Mouse (Mus musculus): Measurements from ENCODE around the gene Llgl2. TPM values are rescaled to one million over a fixed set of nuclear protein-coding genes. Genes with fewer than 3 reads are reported as not detected.
A peak's percentile ranks its signal among the peaks of the same experiment; 100 is the strongest.

Gene Llgl2
- polyA plus RNA-seq, 1 experiment from 2014 or later, result 31.9 TPM

GRCm38 (mm10) chr11:115857936-115858335 lies 34.1 kb downstream of the Llgl2 start:
- Histone ChIP-seq H3K4me3 (ENCODE audit: low read depth, low read length) (no peak overlapping the region), H3K36me3 (ENCODE audit: insufficient read depth) (0 out of 2 replicates have a peak, but pooled peaks cover 9% of the 10 kb centered on the region), H3K9ac (no peak overlapping the region), H3K4me1 (ENCODE audit: insufficient read depth) (no peaks in the 10 kb centered on the region), H3K4me2 (no peak overlapping the region), H3K27ac (ENCODE audit: low read depth) (no peak overlapping the region), H3K27me3 (ENCODE audit: insufficient read depth, low read length) (peaks cover 33% of the 10 kb centered on the region), H3K9me3 (ENCODE audit: low read depth, low read length) (no peaks in the 10 kb centered on the region)
- TF ChIP-seq CTCF (IDR thresholded peaks at IDR 0.05; ENCODE audit: low read depth), result no peak
- ATAC-seq (ENCODE audit: insufficient read depth) (no peak), DNase-seq (no peak)
- 47% methylated on average over 13 of the region's 13 CpGs for WGBS

GRCm38 (mm10) chr11:115858354-115858753 lies 34.5 kb downstream of the Llgl2 start, which contains the start of gene Myo15b:
Myo15b (plus strand) TSS chr11:115858406.
- DNase-seq, result no peak
- Histone ChIP-seq H3K36me3 (ENCODE audit: insufficient read depth) (0 out of 2 replicates have a peak, but pooled peaks cover 9% of the 10 kb centered on the region), H3K4me2 (peak within 1 kb of the TSS; percentile 68), H3K4me3 (ENCODE audit: low read depth, low read length) (peak within 1 kb of the TSS; percentile 42), H3K27ac (ENCODE audit: low read depth) (no peak within 1 kb of the TSS), H3K9me3 (ENCODE audit: low read depth, low read length) (no peaks in the 10 kb centered on the region), H3K9ac (peak within 1 kb of the TSS; percentile 44), H3K4me1 (ENCODE audit: insufficient read depth) (no peaks in the 10 kb centered on the region), H3K27me3 (ENCODE audit: insufficient read depth, low read length) (peaks cover 33% of the 10 kb centered on the region)
- no peak for ATAC-seq (ENCODE audit: insufficient read depth)
- 11% methylated on average over 27 of the region's 27 CpGs for WGBS
- TF ChIP-seq CTCF (IDR thresholded peaks at IDR 0.05; ENCODE audit: low read depth), result no peak

- DNase-seq (peak; percentile 94), ATAC-seq (ENCODE audit: insufficient read depth) (peak; percentile 94)
- peak; percentile 76 for TF ChIP-seq CTCF (IDR thresholded peaks at IDR 0.05; ENCODE audit: low read depth)
- H3K9me3 ChIP-seq (ENCODE audit: low read depth, low read length), result no peaks in the 10 kb centered on the region
- H3K27me3 ChIP-seq (ENCODE audit: insufficient read depth, low read length), result peaks cover 33% of the 10 kb centered on the region
- H3K4me2 ChIP-seq, result peak overlapping the region; percentile 68
- H3K9ac ChIP-seq, result peak overlapping the region; percentile 44
- H3K27ac ChIP-seq (ENCODE audit: low read depth), result no peak overlapping the region
- peak overlapping the region; percentile 42 for H3K4me3 ChIP-seq (ENCODE audit: low read depth, low read length)
- WGBS, result 3% methylated on average over 74 of the region's 75 CpGs
- H3K36me3 ChIP-seq (ENCODE audit: insufficient read depth), result 0 out of 2 replicates have a peak, but pooled peaks cover 9% of the 10 kb centered on the region
- H3K4me1 ChIP-seq (ENCODE audit: insufficient read depth), result no peaks in the 10 kb centered on the region
These were observed 35.5 kb downstream of the Llgl2 start for GRCm38 (mm10) chr11:115859143-115859945.

GRCm38 (mm10) chr11:115863895-115864294 lies 40.0 kb downstream of the Llgl2 start:
- WGBS, result 82% methylated on average over 8 of the region's 8 CpGs
- TF ChIP-seq CTCF (IDR thresholded peaks at IDR 0.05; ENCODE audit: low read depth), result peak; percentile 19; the same call in 1 of the 2 replicates

GRCm38 (mm10) chr11:115869393-115869792 lies 45.5 kb downstream of the Llgl2 start:
- H3K4me2 ChIP-seq, result no peak overlapping the region
- no peak for ATAC-seq (ENCODE audit: insufficient read depth)
- DNase-seq, result peak; percentile 8
- no peak for TF ChIP-seq CTCF (IDR thresholded peaks at IDR 0.05; ENCODE audit: low read depth)
- H3K36me3 ChIP-seq (ENCODE audit: insufficient read depth), result no peaks in the 10 kb centered on the region
- no peak overlapping the region for H3K4me3 ChIP-seq (ENCODE audit: low read depth, low read length)
- H3K27ac ChIP-seq (ENCODE audit: low read depth), result no peak overlapping the region
- no peaks in the 10 kb centered on the region for H3K27me3 ChIP-seq (ENCODE audit: insufficient read depth, low read length)
- no peak overlapping the region for H3K9ac ChIP-seq
- 63% methylated on average over 8 of the region's 8 CpGs for whole genome bisulfite sequencing
- H3K9me3 ChIP-seq (ENCODE audit: low read depth, low read length), result no peaks in the 10 kb centered on the region
- no peaks in the 10 kb centered on the region for H3K4me1 ChIP-seq (ENCODE audit: insufficient read depth)

More at GRCm38 (mm10) chr11:115863895-115864294, 40.0 kb downstream of the Llgl2 start:
- Histone ChIP-seq H3K9ac (no peak overlapping the region), H3K4me2 (no peak overlapping the region), H3K4me3 (ENCODE audit: low read depth, low read length) (no peak overlapping the region), H3K27me3 (ENCODE audit: insufficient read depth, low read length) (peaks cover 19% of the 10 kb centered on the region), H3K27ac (ENCODE audit: low read depth) (no peak overlapping the region), H3K36me3 (ENCODE audit: insufficient read depth) (no peaks in the 10 kb centered on the region), H3K9me3 (ENCODE audit: low read depth, low read length) (no peaks in the 10 kb centered on the region), H3K4me1 (ENCODE audit: insufficient read depth) (no peaks in the 10 kb centered on the region)
- no peak for ATAC-seq (ENCODE audit: insufficient read depth)
- no peak for DNase-seq

- Histone ChIP-seq H3K27ac (ENCODE audit: low read depth) (no peak overlapping the region), H3K4me2 (no peak overlapping the region), H3K9ac (no peak overlapping the region), H3K9me3 (ENCODE audit: low read depth, low read length) (no peaks in the 10 kb centered on the region), H3K36me3 (ENCODE audit: insufficient read depth) (no peaks in the 10 kb centered on the region), H3K4me3 (ENCODE audit: low read depth, low read length) (no peak overlapping the region), H3K4me1 (ENCODE audit: insufficient read depth) (no peaks in the 10 kb centered on the region), H3K27me3 (ENCODE audit: insufficient read depth, low read length) (no peaks in the 10 kb centered on the region)
- DNase-seq, result no peak
- ATAC-seq (ENCODE audit: insufficient read depth), result no peak
- WGBS, result 54% methylated on average over 4 of the region's 4 CpGs
- no peak for TF ChIP-seq CTCF (IDR thresholded peaks at IDR 0.05; ENCODE audit: low read depth)
These were observed 48.6 kb downstream of the Llgl2 start for GRCm38 (mm10) chr11:115872437-115872836.

- no peaks in the 10 kb centered on the region for H3K27me3 ChIP-seq (ENCODE audit: insufficient read depth, low read length)
- DNase-seq, result no peak
- TF ChIP-seq CTCF (IDR thresholded peaks at IDR 0.05; ENCODE audit: low read depth), result no peak
- WGBS, result 90% methylated on average over 3 of the region's 3 CpGs
- ATAC-seq (ENCODE audit: insufficient read depth), result no peak
- H3K4me1 ChIP-seq (ENCODE audit: insufficient read depth), result no peaks in the 10 kb centered on the region
- no peaks in the 10 kb centered on the region for H3K36me3 ChIP-seq (ENCODE audit: insufficient read depth)
- no peak overlapping the region for H3K4me2 ChIP-seq
- no peak overlapping the region for H3K9ac ChIP-seq
- H3K9me3 ChIP-seq (ENCODE audit: low read depth, low read length), result no peaks in the 10 kb centered on the region
- no peak overlapping the region for H3K4me3 ChIP-seq (ENCODE audit: low read depth, low read length)
- no peak overlapping the region for H3K27ac ChIP-seq (ENCODE audit: low read depth)
These were observed 52.1 kb downstream of the Llgl2 start for GRCm38 (mm10) chr11:115875935-115876334.

Measured in lung, embryonic 14.5 days (tissue).